Mouse (Mus musculus) right cerebral cortex, postnatal 25 days (tissue): ENCODE measurements around the gene Lrrc4b.

Source experiments
- DNase-seq: peaks from one replicate; pipeline ENCODE4 v3.0.0; 2022

Gene Lrrc4b

DNA sequence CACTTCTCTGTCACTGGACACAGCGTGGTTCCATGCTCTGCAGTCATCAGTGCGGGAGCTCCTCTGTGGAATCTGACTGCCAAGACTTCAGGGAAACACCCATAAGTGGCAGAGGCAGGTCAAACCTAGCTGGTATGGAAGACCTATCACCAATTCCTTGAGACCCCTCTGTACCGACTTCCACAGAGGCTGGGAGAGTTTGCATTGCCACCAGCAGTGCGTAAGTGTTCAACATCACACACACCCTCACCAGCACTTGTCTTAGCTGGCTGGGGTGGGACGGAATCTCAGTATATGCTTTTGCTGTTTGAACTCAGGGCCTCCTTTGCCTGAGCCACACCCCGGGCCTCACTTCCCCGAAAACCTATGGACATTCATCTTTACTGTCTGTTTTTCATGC, 59.1 kb downstream of the Lrrc4b start:
- DNase-seq = peak; percentile 2

DNA sequence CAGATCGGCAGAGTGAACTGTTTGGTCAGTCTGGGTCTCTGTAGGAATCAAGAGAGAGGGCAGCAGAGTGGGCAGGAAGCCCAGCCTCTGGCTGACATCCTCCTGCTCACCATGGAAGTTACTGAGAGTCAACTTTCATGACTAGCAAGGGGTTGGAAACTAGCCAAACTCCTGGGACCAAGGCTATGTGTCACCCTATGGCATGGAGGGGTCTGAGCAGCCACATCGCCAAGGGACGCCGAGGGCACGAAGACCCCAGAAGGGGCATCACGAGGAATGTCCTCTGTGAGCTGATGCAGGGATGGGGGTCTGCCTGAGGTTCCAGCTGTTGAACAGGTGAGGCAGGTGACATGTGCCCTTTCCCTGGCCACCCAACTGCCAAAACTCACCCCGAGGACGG, 59.7 kb downstream of the Lrrc4b start:
- no peak for DNase-seq

GRCm38 (mm10) chr7:44490281-44490680, 61.5 kb downstream of the Lrrc4b start:
- no peak for DNase-seq

GRCm38 (mm10) chr7:44491391-44491790, 62.6 kb downstream of the Lrrc4b start:
- no peak for DNase-seq

GRCm38 (mm10) chr7:44492166-44492826, 63.5 kb downstream of the Lrrc4b start:
- DNase-seq = no peak

DNA sequence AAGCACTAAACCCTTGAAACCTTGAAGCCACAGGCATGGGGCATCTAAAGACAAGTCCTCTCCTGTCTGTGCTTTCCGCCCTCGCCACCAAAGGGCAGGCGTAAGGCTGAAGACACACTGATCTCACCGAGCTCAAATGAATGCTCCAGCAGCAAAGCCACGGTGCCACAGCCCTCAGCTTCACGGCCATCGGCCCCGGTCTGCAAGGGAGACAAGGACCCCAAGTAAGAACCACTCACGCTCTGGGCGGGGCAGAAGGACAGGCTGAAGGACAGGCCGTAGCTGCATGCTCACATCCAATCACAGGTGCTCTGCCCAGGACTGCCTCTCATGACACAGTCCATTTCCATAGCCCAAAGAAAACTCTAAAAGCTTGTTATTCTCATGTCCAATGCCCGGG, 65.9 kb downstream of the Lrrc4b start:
- DNase-seq = no peak

GRCm38 (mm10) chr7:44495086-44495485, 66.3 kb downstream of the Lrrc4b start:
- DNase-seq = no peak

- peak; percentile 99 for DNase-seq
Observed at GRCm38 (mm10) chr7:44495992-44496770, 67.4 kb downstream of the Lrrc4b start, which contains the start of the genes Emc10 and Fam71e1. Emc10 (minus strand) TSS chr7:44496529. Fam71e1 (plus strand) TSS chr7:44496581.

DNA sequence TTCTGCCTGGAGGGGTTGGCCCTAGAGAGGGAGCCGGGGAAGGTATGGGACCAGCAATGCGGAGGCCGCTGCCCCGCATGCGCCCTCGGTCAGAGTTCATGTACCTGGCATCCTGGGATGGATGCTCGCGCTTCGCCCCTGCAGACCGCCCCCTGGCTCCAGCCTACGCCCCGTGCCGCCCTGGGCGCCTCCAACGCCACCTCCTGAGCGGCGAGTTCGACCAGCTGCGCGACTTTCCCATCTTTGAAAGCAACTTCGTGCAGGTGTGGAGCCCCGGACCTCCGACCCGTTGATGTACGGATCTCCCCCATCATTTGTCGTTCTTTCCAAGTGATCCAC, 67.9 kb downstream of the Lrrc4b start:
- DNase-seq = no peak

DNA sequence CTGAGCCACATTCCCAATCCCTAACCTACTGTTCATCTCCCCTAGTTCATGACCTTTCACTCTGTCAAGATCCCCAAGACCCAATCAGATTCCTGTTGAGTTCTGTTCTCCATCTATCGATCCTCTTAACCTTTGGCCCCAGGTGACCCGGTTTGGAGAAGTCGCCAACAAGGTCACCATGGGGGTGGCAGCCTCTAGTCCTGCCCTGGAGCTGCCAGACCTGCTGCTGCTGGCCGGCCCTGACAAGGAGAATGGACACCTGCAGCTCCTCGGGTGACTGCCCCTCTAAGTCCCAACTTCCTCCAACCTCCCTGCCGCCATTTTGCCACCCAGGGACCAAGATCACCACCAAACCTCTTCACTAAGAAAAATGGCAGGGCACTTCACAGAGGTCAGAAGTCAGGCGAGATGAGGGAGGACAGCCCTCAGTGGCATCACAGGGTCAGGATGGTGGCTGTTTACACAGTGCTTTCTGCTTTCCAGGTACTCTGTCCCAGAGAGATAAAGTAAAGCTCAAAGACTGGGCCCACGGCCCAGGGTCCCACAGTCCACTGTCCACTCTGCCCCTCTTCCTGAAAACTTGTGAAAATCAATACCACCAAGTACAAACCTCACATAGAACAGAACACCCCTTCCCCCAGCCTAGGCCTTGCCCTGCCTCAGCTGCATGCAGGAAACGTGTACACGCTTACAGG, 68.7 kb downstream of the Lrrc4b start:
- no peak for DNase-seq

DNA sequence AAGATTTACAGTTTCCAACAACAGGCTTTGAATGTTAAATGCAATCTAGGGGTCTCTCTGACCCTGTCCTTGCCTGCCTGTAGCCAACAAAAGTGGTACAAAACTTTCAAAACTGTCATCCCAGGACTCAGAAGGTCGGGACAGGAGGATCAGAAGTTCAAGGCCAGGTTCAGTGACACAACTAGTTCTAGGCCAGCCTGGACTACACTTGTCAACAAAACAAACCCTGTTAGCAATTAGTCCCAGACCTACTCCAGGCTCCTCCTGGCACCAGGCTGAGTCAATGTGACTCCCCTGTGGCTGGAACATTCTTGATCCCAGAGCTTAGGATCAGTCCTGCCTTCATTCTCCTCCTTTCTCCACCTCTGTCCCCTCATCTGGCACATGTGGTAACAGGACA, 70.1 kb downstream of the Lrrc4b start:
- no peak for DNase-seq

- no peak for DNase-seq
Observed at GRCm38 (mm10) chr7:44500046-44500445, 71.2 kb downstream of the Lrrc4b start.

- DNase-seq = peak; percentile 61
Observed at GRCm38 (mm10) chr7:44501563-44502115, 72.8 kb downstream of the Lrrc4b start.

DNA sequence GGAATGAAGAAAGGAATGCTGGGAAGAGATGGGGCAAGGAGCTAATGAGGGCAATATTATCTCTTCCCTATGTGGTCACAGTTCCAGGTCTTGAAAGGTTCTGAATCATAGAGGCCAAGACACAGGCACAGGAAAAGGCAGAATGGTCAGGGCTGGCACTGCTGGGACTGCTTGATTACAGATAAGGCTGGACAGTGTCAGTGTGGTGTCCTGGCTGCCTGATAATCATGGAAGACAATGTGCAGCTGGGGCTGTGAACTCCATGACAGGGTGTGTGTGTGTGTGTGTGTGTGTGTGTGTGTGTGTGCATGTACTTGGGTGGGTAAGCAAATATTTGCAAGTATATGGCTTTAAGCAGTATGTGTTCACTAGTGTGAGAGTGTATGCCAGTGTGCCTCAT, 78.7 kb downstream of the Lrrc4b start:
- DNase-seq = no peak
